Mouse (Mus musculus) forebrain, embryonic 12.5 days (tissue): ENCODE measurements around the gene Ank2. TPM values are rescaled to one million over a fixed set of nuclear protein-coding genes. Genes with fewer than 3 reads are reported as not detected.

Experiments
- ATAC-seq: fragments of 200-750 bp; cut with Nextera tagmentation; 2 replicates; pipeline ENCODE4 v1.8.0; 2017; ENCODE audit warnings: moderate TSS enrichment; ENCODE audit not compliant: low FRiP score
- H3K27ac ChIP-seq: fragments of 300-500 bp; sonication (generic); 2 replicates; pipeline ENCODE4 v1.5.1; 2016; ENCODE audit warnings: mild to moderate bottlenecking
- H3K27me3 ChIP-seq: fragments of 300-500 bp; sonication (generic); 2 replicates; pipeline ENCODE4 v1.6.1; 2016; ENCODE audit warnings: mild to moderate bottlenecking
- H3K36me3 ChIP-seq: fragments of 300-500 bp; sonication (generic); replicated peaks from 2 replicates; pipeline ENCODE4 v1.6.1; 2016; ENCODE audit warnings: mild to moderate bottlenecking
- H3K4me1 ChIP-seq: fragments of 300-500 bp; sonication (generic); 2 replicates; pipeline ENCODE4 v1.6.1; 2016
- H3K4me2 ChIP-seq: fragments of 300-500 bp; sonication (generic); 2 replicates; pipeline ENCODE4 v1.6.1; 2016; ENCODE audit warnings: mild to moderate bottlenecking, moderate library complexity
- H3K4me3 ChIP-seq: fragments of 300-500 bp; sonication (generic); replicated peaks from 2 replicates; pipeline ENCODE4 v1.5.1; 2016; ENCODE audit warnings: mild to moderate bottlenecking
- H3K9ac ChIP-seq: fragments of 300-500 bp; sonication (generic); 2 replicates; pipeline ENCODE4 v1.6.1; 2016; ENCODE audit warnings: mild to moderate bottlenecking
- H3K9me3 ChIP-seq: fragments of 300-500 bp; sonication (generic); 2 replicates; pipeline ENCODE4 v1.6.1; 2016
- WGBS: fragments of 180-500 bp; shearing (Covaris S2); methylation state at CpG from one replicate; pipeline ENCODE4 v1.1.7; 2016; 5-methylcytosine and 5-hydroxymethylcytosine counted together
- polyA plus RNA-seq: library from polyadenylated mRNA; unstranded; fragments of >200 nt; fragmentation: Nextera tagmentation; extraction: Ambion mirVana; gene quantifications from 2 replicates; pipeline ENCODE4 v1.2.1, GENCODE M21; 2016

Ank2 gene
- polyA plus RNA-seq, 1 experiment from 2014 or later, result 121 TPM

GRCm38 (mm10) chr3:127474115-127474514 is 25.0 kb downstream of the Ank2 start:
- Histone ChIP-seq H3K4me1 (no peaks in the 10 kb centered on the region), H3K9me3 (no peaks in the 10 kb centered on the region), H3K27me3 (no peaks in the 10 kb centered on the region), H3K4me3 (no peak overlapping the region), H3K9ac (no peak overlapping the region), H3K27ac (no peak overlapping the region), H3K4me2 (no peak overlapping the region), H3K36me3 (no peaks in the 10 kb centered on the region)
- no peak for ATAC-seq
- WGBS, result 83% methylated on average over 6 of the region's 6 CpGs

- Histone ChIP-seq H3K4me1 (0 out of 2 replicates have a peak, but pooled peaks cover 4% of the 10 kb centered on the region), H3K9ac (no peak overlapping the region), H3K27me3 (no peaks in the 10 kb centered on the region), H3K27ac (no peak overlapping the region), H3K4me2 (no peak overlapping the region), H3K9me3 (no peaks in the 10 kb centered on the region), H3K36me3 (no peaks in the 10 kb centered on the region), H3K4me3 (no peak overlapping the region)
- WGBS, result 74% methylated on average over 4 of the region's 4 CpGs
- no peak for ATAC-seq
These were observed 29.9 kb downstream of the Ank2 start for GRCm38 (mm10) chr3:127469164-127469752.

GRCm38 (mm10) chr3:127468569-127468968 is 30.6 kb downstream of the Ank2 start:
- H3K36me3 ChIP-seq, result no peaks in the 10 kb centered on the region
- no peaks in the 10 kb centered on the region for H3K9me3 ChIP-seq
- H3K9ac ChIP-seq, result no peak overlapping the region
- no peaks in the 10 kb centered on the region for H3K27me3 ChIP-seq
- no peak overlapping the region for H3K27ac ChIP-seq
- H3K4me3 ChIP-seq, result no peak overlapping the region
- H3K4me2 ChIP-seq, result no peak overlapping the region
- WGBS, result 93% methylated on average over 8 of the region's 8 CpGs
- ATAC-seq, result no peak
- H3K4me1 ChIP-seq, result peaks cover 11% of the 10 kb centered on the region; the same call in 1 of the 2 replicates

- Histone ChIP-seq H3K27ac (peak overlapping the region; percentile 67), H3K4me3 (no peak overlapping the region), H3K36me3 (no peaks in the 10 kb centered on the region), H3K4me2 (peak overlapping the region; percentile 17; the same call in 1 of the 2 replicates), H3K9ac (no peak overlapping the region), H3K9me3 (no peaks in the 10 kb centered on the region), H3K27me3 (peaks cover 16% of the 10 kb centered on the region), H3K4me1 (peaks cover 24% of the 10 kb centered on the region)
- 5% methylated on average over 14 of the region's 14 CpGs for WGBS
- peak; percentile 85 for ATAC-seq
These were observed 35.2 kb downstream of the Ank2 start for GRCm38 (mm10) chr3:127463816-127464480.

- peak overlapping the region; percentile 67 for H3K27ac ChIP-seq
- peaks cover 24% of the 10 kb centered on the region for H3K4me1 ChIP-seq
- no peaks in the 10 kb centered on the region for H3K9me3 ChIP-seq
- H3K36me3 ChIP-seq, result no peaks in the 10 kb centered on the region
- peak overlapping the region; percentile 17; the same call in 1 of the 2 replicates for H3K4me2 ChIP-seq
- no peak overlapping the region for H3K9ac ChIP-seq
- WGBS, result 13% methylated on average over 9 of the region's 9 CpGs
- no peak overlapping the region for H3K4me3 ChIP-seq
- peaks cover 19% of the 10 kb centered on the region for H3K27me3 ChIP-seq
- ATAC-seq, result no peak
These were observed 36.0 kb downstream of the Ank2 start for GRCm38 (mm10) chr3:127463165-127463564.

GRCm38 (mm10) chr3:127462413-127462812 is 36.7 kb downstream of the Ank2 start:
- peaks cover 19% of the 10 kb centered on the region for H3K27me3 ChIP-seq
- ATAC-seq, result no peak
- no peaks in the 10 kb centered on the region for H3K9me3 ChIP-seq
- no peak overlapping the region for H3K4me3 ChIP-seq
- no peak overlapping the region for H3K4me2 ChIP-seq
- 72% methylated on average over 6 of the region's 6 CpGs for WGBS
- H3K4me1 ChIP-seq, result peaks cover 24% of the 10 kb centered on the region
- H3K9ac ChIP-seq, result no peak overlapping the region
- no peaks in the 10 kb centered on the region for H3K36me3 ChIP-seq
- no peak overlapping the region for H3K27ac ChIP-seq

GRCm38 (mm10) chr3:127460891-127461437 is 38.2 kb downstream of the Ank2 start:
- ATAC-seq, result no peak
- H3K9me3 ChIP-seq, result no peaks in the 10 kb centered on the region
- WGBS, result 62% methylated on average over 11 of the region's 11 CpGs
- no peak overlapping the region for H3K4me3 ChIP-seq
- peaks cover 19% of the 10 kb centered on the region for H3K27me3 ChIP-seq
- H3K4me1 ChIP-seq, result peaks cover 24% of the 10 kb centered on the region
- H3K36me3 ChIP-seq, result no peaks in the 10 kb centered on the region
- no peak overlapping the region for H3K9ac ChIP-seq
- no peak overlapping the region for H3K4me2 ChIP-seq
- H3K27ac ChIP-seq, result no peak overlapping the region

- Histone ChIP-seq H3K4me3 (no peak overlapping the region), H3K27ac (no peak overlapping the region), H3K4me1 (peaks cover 23% of the 10 kb centered on the region), H3K27me3 (peaks cover 19% of the 10 kb centered on the region), H3K36me3 (no peaks in the 10 kb centered on the region), H3K9ac (no peak overlapping the region), H3K4me2 (no peak overlapping the region), H3K9me3 (no peaks in the 10 kb centered on the region)
- no peak for ATAC-seq
- WGBS, result 22% methylated on average over 3 of the region's 3 CpGs
These were observed 39.3 kb downstream of the Ank2 start for GRCm38 (mm10) chr3:127459858-127460257.

- no peaks in the 10 kb centered on the region for H3K9me3 ChIP-seq
- no peak for ATAC-seq
- no peaks in the 10 kb centered on the region for H3K36me3 ChIP-seq
- no peak overlapping the region for H3K9ac ChIP-seq
- H3K4me3 ChIP-seq, result no peak overlapping the region
- H3K27me3 ChIP-seq, result peaks cover 19% of the 10 kb centered on the region
- H3K27ac ChIP-seq, result no peak overlapping the region
- peaks cover 17% of the 10 kb centered on the region for H3K4me1 ChIP-seq
- 47% methylated on average over 11 of the region's 11 CpGs for WGBS
- H3K4me2 ChIP-seq, result no peak overlapping the region
These were observed 40.2 kb downstream of the Ank2 start for GRCm38 (mm10) chr3:127458925-127459324.

- H3K27me3 ChIP-seq, result peaks cover 19% of the 10 kb centered on the region
- H3K4me2 ChIP-seq, result no peak overlapping the region
- no peak overlapping the region for H3K4me3 ChIP-seq
- H3K4me1 ChIP-seq, result peaks cover 12% of the 10 kb centered on the region
- 50% methylated on average over 6 of the region's 6 CpGs for WGBS
- no peaks in the 10 kb centered on the region for H3K9me3 ChIP-seq
- no peak overlapping the region for H3K9ac ChIP-seq
- H3K27ac ChIP-seq, result no peak overlapping the region
- no peak for ATAC-seq
- no peaks in the 10 kb centered on the region for H3K36me3 ChIP-seq
These were observed 40.7 kb downstream of the Ank2 start for GRCm38 (mm10) chr3:127458420-127458798.

GRCm38 (mm10) chr3:127457761-127458419 is 41.3 kb downstream of the Ank2 start:
- H3K9ac ChIP-seq, result no peak overlapping the region
- H3K4me3 ChIP-seq, result no peak overlapping the region
- H3K9me3 ChIP-seq, result no peaks in the 10 kb centered on the region
- H3K27me3 ChIP-seq, result peaks cover 19% of the 10 kb centered on the region
- no peaks in the 10 kb centered on the region for H3K36me3 ChIP-seq
- no peak overlapping the region for H3K27ac ChIP-seq
- no peak overlapping the region for H3K4me2 ChIP-seq
- 45% methylated on average over 5 of the region's 5 CpGs for WGBS
- H3K4me1 ChIP-seq, result peaks cover 6% of the 10 kb centered on the region
- no peak for ATAC-seq

GRCm38 (mm10) chr3:127453738-127454137 is 45.4 kb downstream of the Ank2 start:
- 81% methylated on average over 4 of the region's 4 CpGs for WGBS
- H3K4me2 ChIP-seq, result no peak overlapping the region
- no peak overlapping the region for H3K4me3 ChIP-seq
- no peak for ATAC-seq
- peaks cover 10% of the 10 kb centered on the region; the same call in 1 of the 2 replicates for H3K27me3 ChIP-seq
- H3K4me1 ChIP-seq, result no peaks in the 10 kb centered on the region
- H3K27ac ChIP-seq, result no peak overlapping the region
- no peaks in the 10 kb centered on the region for H3K9me3 ChIP-seq
- H3K9ac ChIP-seq, result no peak overlapping the region
- H3K36me3 ChIP-seq, result no peaks in the 10 kb centered on the region
